Mouse (Mus musculus) midbrain, embryonic 11.5 days (tissue): ENCODE data around the gene Gipc3. TPM values are rescaled to one million over a fixed set of nuclear protein-coding genes. Genes with fewer than 3 reads are reported as not detected.

Source experiments
- ATAC-seq: fragments of 200-750 bp; cut with Nextera tagmentation; 2 replicates; pipeline ENCODE4 v1.8.0; 2017; ENCODE audit warnings: moderate TSS enrichment, moderate library complexity; ENCODE audit not compliant: low FRiP score
- DNase-seq: peaks from one replicate; pipeline ENCODE4 v3.0.0; 2015; ENCODE audit warnings: low spot score; ENCODE audit errors: missing footprints
- H3K27ac ChIP-seq: fragments of 300-500 bp; sonication (generic); 2 replicates; pipeline ENCODE4 v1.5.1; 2014; ENCODE audit warnings: low read depth, low read length
- H3K27me3 ChIP-seq: fragments of 300-500 bp; sonication (generic); 2 replicates; pipeline ENCODE4 v1.6.1; 2014; ENCODE audit warnings: mild to moderate bottlenecking, low read length, moderate library complexity, mixed read lengths; ENCODE audit not compliant: control insufficient read depth, insufficient read depth
- H3K36me3 ChIP-seq: fragments of 300-500 bp; sonication (generic); 2 replicates; pipeline ENCODE4 v1.6.1; 2014; ENCODE audit warnings: mild to moderate bottlenecking, low read length, moderate library complexity, mixed read lengths; ENCODE audit not compliant: control insufficient read depth, insufficient read depth
- H3K4me1 ChIP-seq: fragments of 300-500 bp; sonication (generic); 2 replicates; pipeline ENCODE4 v1.6.1; 2014; ENCODE audit warnings: low read length; ENCODE audit not compliant: control insufficient read depth, insufficient read depth
- H3K4me2 ChIP-seq: fragments of 300-500 bp; sonication (generic); 2 replicates; pipeline ENCODE4 v1.6.1; 2014; ENCODE audit warnings: mild to moderate bottlenecking, moderate library complexity
- H3K4me3 ChIP-seq: fragments of 300-500 bp; sonication (generic); 2 replicates; pipeline ENCODE4 v1.5.1; 2014; ENCODE audit warnings: low read depth, low read length
- H3K9ac ChIP-seq: fragments of 300-500 bp; sonication (generic); 2 replicates; pipeline ENCODE4 v1.6.1; 2014; ENCODE audit warnings: low read length
- H3K9me3 ChIP-seq: fragments of 300-500 bp; sonication (generic); 2 replicates; pipeline ENCODE4 v1.6.1; 2016; ENCODE audit warnings: low read length; ENCODE audit not compliant: control insufficient read depth
- WGBS: fragments of 180-500 bp; shearing (Covaris S2); extraction: QIAGEN DNeasy Blood & Tissue Kit; methylation state at CpG from one replicate; pipeline ENCODE4 v1.1.7; 2014; 5-methylcytosine and 5-hydroxymethylcytosine counted together
- polyA plus RNA-seq: library from polyadenylated mRNA; unstranded; fragments of >200 nt; fragmentation: Nextera tagmentation; extraction: Ambion mirVana; gene quantifications from 2 replicates; pipeline ENCODE4 v1.2.1, GENCODE M21; 2014

Gipc3 gene
- polyA plus RNA-seq, 1 experiment from 2014 or later = 0.04 TPM

GRCm38 (mm10) chr10:81377362-81377664, 34.2 kb upstream of the Gipc3 start:
- Histone ChIP-seq H3K36me3 (peaks cover 6% of the 10 kb centered on the region), H3K4me3 (peak overlapping the region; percentile 86), H3K4me2 (peak overlapping the region; percentile 88), H3K27me3 (no peaks in the 10 kb centered on the region), H3K27ac (no peak overlapping the region), H3K9ac (peak overlapping the region; percentile 96), H3K9me3 (no peaks in the 10 kb centered on the region), H3K4me1 (peaks cover 18% of the 10 kb centered on the region)
- WGBS = 74% methylated on average over 2 of the region's 2 CpGs
- no peak for ATAC-seq
- no peak for DNase-seq

- Histone ChIP-seq H3K4me2 (peak overlapping the region; percentile 88), H3K27me3 (no peaks in the 10 kb centered on the region), H3K27ac (no peak overlapping the region), H3K9ac (peak overlapping the region; percentile 2), H3K4me1 (peaks cover 18% of the 10 kb centered on the region), H3K36me3 (peaks cover 6% of the 10 kb centered on the region), H3K9me3 (no peaks in the 10 kb centered on the region), H3K4me3 (peak overlapping the region; percentile 86)
- WGBS = 41% methylated on average over 6 of the region's 6 CpGs
- DNase-seq (no peak), ATAC-seq (no peak)
Observed at GRCm38 (mm10) chr10:81376561-81377361, 33.7 kb upstream of the Gipc3 start.

GRCm38 (mm10) chr10:81375322-81375721, 32.3 kb upstream of the Gipc3 start:
- H3K4me3 ChIP-seq = no peak overlapping the region; the same call in 1 of the 2 replicates

GRCm38 (mm10) chr10:81367207-81367495, 24.1 kb upstream of the Gipc3 start:
- H3K4me1 ChIP-seq = peaks cover 36% of the 10 kb centered on the region
- no peak for ATAC-seq
- 0 out of 2 replicates have a peak overlapping the region, but pooled peaks have one; percentile 9 for H3K27ac ChIP-seq
- peak; percentile 85 for DNase-seq
- no peak overlapping the region for H3K9ac ChIP-seq
- peaks cover 11% of the 10 kb centered on the region for H3K27me3 ChIP-seq
- 87% methylated on average over 6 of the region's 6 CpGs for WGBS
- H3K36me3 ChIP-seq = peaks cover 30% of the 10 kb centered on the region
- H3K4me3 ChIP-seq = no peak overlapping the region
- H3K9me3 ChIP-seq = no peaks in the 10 kb centered on the region
- no peak overlapping the region for H3K4me2 ChIP-seq

More at GRCm38 (mm10) chr10:81375322-81375721, 32.3 kb upstream of the Gipc3 start:
- Histone ChIP-seq H3K27me3 (no peaks in the 10 kb centered on the region), H3K4me2 (no peak overlapping the region), H3K4me1 (peaks cover 18% of the 10 kb centered on the region), H3K9me3 (no peaks in the 10 kb centered on the region), H3K36me3 (peaks cover 11% of the 10 kb centered on the region), H3K9ac (no peak overlapping the region), H3K27ac (no peak overlapping the region)
- 90% methylated on average over 10 of the region's 10 CpGs for WGBS
- DNase-seq = no peak
- no peak for ATAC-seq

- H3K4me1 ChIP-seq = peaks cover 36% of the 10 kb centered on the region
- 78% methylated on average over 6 of the region's 6 CpGs for WGBS
- peaks cover 30% of the 10 kb centered on the region for H3K36me3 ChIP-seq
Observed at GRCm38 (mm10) chr10:81366477-81367206, 23.6 kb upstream of the Gipc3 start.

GRCm38 (mm10) chr10:81365672-81366476, 22.8 kb upstream of the Gipc3 start, which contains the start of gene 4930404N11Rik:
TSS of gene 4930404N11Rik (minus strand) at chr10:81365816.
- ATAC-seq = peak; percentile 71
- peak within 1 kb of the TSS; percentile 20; the same call in 1 of the 2 replicates for H3K9ac ChIP-seq

More at GRCm38 (mm10) chr10:81366477-81367206, 23.6 kb upstream of the Gipc3 start:
- no peak for ATAC-seq
- Histone ChIP-seq H3K9ac (0 out of 2 replicates have a peak overlapping the region, but pooled peaks have one; percentile 20), H3K4me2 (no peak overlapping the region), H3K27me3 (peaks cover 11% of the 10 kb centered on the region), H3K9me3 (no peaks in the 10 kb centered on the region), H3K27ac (peak overlapping the region; percentile 9; the same call in 1 of the 2 replicates), H3K4me3 (no peak overlapping the region)
- DNase-seq = peak; percentile 80

GRCm38 (mm10) chr10:81365073-81365472, 22.0 kb upstream of the Gipc3 start:
- ATAC-seq = peak; percentile 36
- peak overlapping the region; percentile 52; the same call in 1 of the 2 replicates for H3K4me2 ChIP-seq
- H3K27me3 ChIP-seq = peaks cover 11% of the 10 kb centered on the region
- H3K9ac ChIP-seq = 0 out of 2 replicates have a peak overlapping the region, but pooled peaks have one; percentile 16
- H3K4me3 ChIP-seq = 0 out of 2 replicates have a peak overlapping the region, but pooled peaks have one; percentile 2
- H3K4me1 ChIP-seq = peaks cover 42% of the 10 kb centered on the region
- 38% methylated on average over 4 of the region's 4 CpGs for WGBS
- H3K9me3 ChIP-seq = no peaks in the 10 kb centered on the region
- DNase-seq = no peak
- no peak overlapping the region for H3K27ac ChIP-seq
- peaks cover 24% of the 10 kb centered on the region for H3K36me3 ChIP-seq

More at GRCm38 (mm10) chr10:81365672-81366476, 22.8 kb upstream of the Gipc3 start, which contains the start of gene 4930404N11Rik:
- Histone ChIP-seq H3K27me3 (peaks cover 11% of the 10 kb centered on the region), H3K27ac (no peak within 1 kb of the TSS; the same call in 1 of the 2 replicates), H3K4me3 (0 out of 2 replicates have a peak within 1 kb of the TSS, but pooled peaks have one; percentile 2), H3K36me3 (peaks cover 30% of the 10 kb centered on the region), H3K4me1 (peaks cover 38% of the 10 kb centered on the region), H3K9me3 (no peaks in the 10 kb centered on the region), H3K4me2 (peak within 1 kb of the TSS; percentile 52)
- DNase-seq = peak; percentile 95
- 17% methylated on average over 12 of the region's 12 CpGs for WGBS

GRCm38 (mm10) chr10:81364666-81365065, 21.6 kb upstream of the Gipc3 start:
- Histone ChIP-seq H3K36me3 (peaks cover 20% of the 10 kb centered on the region), H3K4me3 (0 out of 2 replicates have a peak overlapping the region, but pooled peaks have one; percentile 2), H3K27me3 (peaks cover 11% of the 10 kb centered on the region), H3K4me2 (peak overlapping the region; percentile 52), H3K9me3 (no peaks in the 10 kb centered on the region), H3K4me1 (peaks cover 42% of the 10 kb centered on the region), H3K9ac (peak overlapping the region; percentile 1; the same call in 1 of the 2 replicates), H3K27ac (no peak overlapping the region)
- DNase-seq (peak; percentile 92), ATAC-seq (0 out of 2 replicates have a peak, but pooled peaks have one; percentile 6)
- WGBS = 15% methylated on average over 28 of the region's 28 CpGs
